Mouse (Mus musculus) lung, adult 18-20 months (tissue): ENCODE measurements around the gene Birc2.

Experiments used
- DNase-seq, 2 experiments: peaks; one replicate each; pipeline ENCODE4 v3.0.0; 2022; ENCODE audit warnings: mixed read lengths in 2 of 2

The Birc2 gene

DNA sequence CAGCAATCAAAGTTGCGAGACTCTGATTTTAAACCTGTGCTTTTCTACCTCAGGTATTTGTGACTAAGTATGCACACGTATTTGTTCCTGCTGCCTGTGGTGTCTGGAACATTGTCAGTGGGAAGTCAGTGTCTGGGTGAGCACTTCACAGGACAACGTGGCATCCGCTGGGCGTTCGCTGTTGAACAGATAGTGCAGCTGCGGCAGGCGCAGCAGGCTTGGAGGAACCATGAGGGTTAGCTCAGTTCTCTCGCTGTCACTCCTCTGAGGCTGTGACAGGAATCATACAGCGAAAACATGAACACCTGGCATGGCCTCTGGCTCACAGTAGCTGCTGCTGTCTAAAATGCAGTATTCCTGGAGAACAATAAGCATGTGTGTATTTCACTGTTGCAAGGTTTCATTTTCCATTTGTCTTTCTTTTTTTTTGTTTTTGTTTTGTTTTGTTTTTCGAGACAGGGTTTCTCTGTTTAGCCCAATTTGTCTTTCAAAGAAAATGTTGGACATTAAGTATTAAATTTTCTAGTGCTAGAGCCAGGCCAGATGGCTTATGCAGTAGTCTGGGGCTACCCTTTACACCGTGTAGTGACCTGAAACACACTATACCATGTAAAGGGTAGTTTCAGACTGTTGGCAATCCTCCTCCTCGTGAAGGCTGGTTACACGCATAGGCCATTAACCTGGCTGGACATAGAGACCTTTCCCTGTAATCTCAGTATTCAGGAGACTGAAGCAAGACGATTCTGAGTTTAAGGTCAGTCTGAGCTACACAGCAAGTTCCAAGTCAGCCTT is 52.8 kb downstream of the Birc2 start:
- DNase-seq, result no peak

- DNase-seq, result no peak
Measured at GRCm38 (mm10) chr9:7780250-7781150, 56.4 kb downstream of the Birc2 start.

DNA sequence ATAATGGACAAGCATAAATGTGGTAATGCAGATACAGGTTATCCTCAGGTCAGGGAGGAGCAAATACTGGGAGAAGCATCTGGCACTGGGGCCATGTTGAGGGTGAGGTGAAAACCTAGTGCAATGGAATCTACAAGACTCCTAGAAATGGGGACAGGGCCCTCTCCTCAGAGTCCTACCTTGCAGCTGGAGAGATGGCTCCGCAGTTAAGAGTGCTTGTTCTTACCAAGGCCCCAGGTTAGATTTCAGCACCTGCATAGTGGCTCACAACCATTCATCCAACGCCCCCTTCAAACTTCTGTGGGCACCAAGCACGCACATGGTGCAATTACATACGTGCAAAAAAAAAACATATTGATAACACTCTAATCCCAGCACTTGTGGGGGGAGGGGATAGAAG is 57.1 kb downstream of the Birc2 start:
- no peak for DNase-seq

- DNase-seq, result no peak
Measured at GRCm38 (mm10) chr9:7778771-7779170, 58.1 kb downstream of the Birc2 start.

DNA sequence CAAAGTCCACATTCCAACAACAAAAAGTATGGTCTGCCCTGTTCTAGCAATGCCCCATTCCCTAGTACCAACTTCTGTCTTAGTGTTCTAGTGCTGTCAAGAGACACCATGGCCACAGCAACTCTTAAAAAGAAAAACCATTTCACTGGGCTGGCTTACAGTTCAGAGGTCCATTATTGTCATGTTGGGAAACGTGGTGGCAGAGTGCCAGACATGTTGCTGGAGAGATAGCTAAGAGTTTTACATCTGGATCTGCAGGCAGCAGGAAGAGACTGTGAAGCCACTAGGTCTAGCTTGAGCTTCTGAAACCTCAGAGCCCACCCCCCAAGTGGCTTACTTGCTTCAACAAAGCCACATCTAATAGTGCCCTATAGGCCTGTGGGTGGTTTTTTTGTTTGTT is 59.2 kb downstream of the Birc2 start:
- DNase-seq, result no peak

DNA sequence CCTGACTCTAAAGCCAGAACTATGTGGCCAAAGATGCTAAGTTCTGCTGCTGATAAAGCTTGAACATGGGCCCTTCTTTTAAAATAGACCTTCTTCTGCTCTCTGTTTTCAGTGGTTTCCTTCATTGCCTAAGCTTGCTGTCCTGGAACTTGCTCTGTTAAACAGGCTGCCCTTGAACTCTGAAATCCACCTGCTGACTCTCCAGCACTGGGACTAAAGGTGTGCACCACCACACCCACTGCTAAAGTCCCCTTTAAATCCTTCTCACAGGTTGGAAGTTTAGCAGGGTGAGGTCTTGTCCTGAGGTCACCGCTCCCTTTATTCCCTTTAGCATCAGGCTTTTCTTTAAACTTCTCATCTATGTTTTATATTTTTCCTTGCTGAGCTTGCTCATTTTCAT is 59.9 kb downstream of the Birc2 start:
- no peak for DNase-seq

DNA sequence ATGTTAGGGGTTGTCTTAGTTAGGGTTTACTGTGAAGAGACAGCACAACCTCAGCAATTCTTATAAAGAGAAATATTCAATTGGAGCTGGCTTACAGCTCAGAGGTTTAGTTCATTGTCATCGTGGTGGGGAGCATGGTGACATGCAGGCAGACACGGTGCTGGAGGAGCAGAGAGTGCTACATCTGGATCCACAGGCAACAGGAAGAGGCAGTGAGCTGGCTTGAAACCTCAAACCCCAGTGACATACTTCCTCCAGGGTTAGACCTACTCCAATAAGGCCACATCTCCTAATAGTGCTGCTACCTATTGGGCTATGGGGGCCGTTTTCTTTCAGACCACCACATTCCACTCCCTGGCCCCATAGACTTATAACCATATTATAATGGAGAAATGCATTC is 60.9 kb downstream of the Birc2 start:
- no peak for DNase-seq

GRCm38 (mm10) chr9:7775011-7775410 is 61.9 kb downstream of the Birc2 start:
- no peak for DNase-seq

- DNase-seq, result no peak
Measured at GRCm38 (mm10) chr9:7774538-7774937, 62.3 kb downstream of the Birc2 start.

- DNase-seq, result no peak
Measured at GRCm38 (mm10) chr9:7773686-7774085, 63.2 kb downstream of the Birc2 start.

DNA sequence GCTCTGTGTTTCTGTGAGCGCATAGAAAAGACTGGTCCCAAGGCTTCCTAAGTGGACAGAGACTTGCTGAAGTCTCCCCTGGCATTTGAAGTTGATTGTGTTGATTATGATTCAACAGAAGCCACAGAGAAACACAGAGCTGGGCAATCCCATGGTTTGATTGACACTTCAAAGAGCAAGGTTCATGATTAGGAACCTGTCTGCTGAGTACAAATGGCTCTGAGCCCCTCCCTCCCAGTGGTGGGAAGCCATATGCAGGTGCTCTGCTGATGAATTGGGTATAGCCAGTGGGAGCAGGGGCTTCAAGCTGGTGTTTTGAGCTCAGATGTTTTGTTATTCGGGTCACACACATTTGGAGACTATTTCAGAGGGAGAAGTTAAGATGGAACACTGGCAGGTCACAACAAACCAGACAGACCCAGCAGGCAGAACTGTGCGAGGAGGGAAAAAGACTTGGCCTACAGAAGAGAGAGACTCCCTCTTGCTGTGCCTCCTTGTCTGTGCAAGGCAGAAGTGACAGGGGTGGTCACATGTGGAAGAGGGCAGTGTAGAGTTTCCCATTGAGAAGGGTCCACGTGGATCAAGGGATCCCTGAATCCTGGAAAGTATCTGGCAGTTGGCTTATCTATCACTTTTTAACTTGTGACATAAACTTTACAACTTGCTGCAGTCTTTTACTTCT is 64.0 kb downstream of the Birc2 start:
- no peak for DNase-seq

GRCm38 (mm10) chr9:7772361-7772760 is 64.5 kb downstream of the Birc2 start:
- DNase-seq, result no peak

- DNase-seq, result no peak
Measured at GRCm38 (mm10) chr9:7769491-7769890, 67.4 kb downstream of the Birc2 start.

GRCm38 (mm10) chr9:7769081-7769480 is 67.8 kb downstream of the Birc2 start:
- DNase-seq, result no peak
